Mouse (Mus musculus): ENCODE measurements at regions not wholly inside any gene's neighbourhood (a gene's known extent, or its start where the extent isn't known, plus 50 kb on each side); places are given as distances from the start of the nearest gene placed in this dataset.

DNA sequence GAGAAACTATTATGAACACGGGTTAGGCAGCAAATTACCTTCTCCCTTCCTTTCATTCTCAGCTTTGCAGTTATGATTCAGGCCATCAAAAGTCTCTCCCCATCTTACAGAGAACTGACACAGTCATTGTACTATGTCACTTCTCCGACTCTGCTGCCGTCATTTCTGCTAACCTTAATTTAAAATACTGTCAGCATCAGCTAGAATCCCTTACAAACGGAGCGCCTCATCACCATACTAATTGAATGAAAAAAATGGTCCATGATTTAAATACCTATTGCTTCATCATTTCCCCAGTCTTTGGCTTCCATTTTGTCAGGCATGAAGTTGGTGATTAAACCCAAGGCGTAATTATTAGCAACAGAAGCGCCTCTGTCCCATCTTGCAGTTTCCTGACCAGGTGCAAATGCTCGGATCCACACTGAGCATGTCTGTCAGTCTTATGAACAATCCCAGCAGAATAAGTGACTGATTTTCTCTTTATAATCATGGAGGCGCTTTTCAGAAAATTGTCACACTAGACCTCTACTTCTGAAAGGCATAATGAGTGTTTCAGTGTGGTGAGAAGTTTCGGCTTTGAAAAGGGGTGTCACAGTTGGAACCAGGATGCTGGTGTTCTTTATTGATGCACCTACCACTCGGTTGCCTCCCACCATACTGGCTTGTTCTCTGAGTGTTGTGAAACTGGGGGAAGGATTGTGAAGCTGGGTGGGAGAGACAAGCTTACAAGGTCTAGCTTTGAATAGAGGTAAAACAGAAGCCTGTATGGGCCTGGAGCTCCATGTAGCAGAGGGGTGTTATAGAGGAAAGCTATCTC lies 52.4 kb upstream of the Npy start:
- in situ Hi-C loops (cut with MboI, MseI): no loop called here
